Mouse (Mus musculus) G1E (cell line): Measurements from ENCODE around the gene Hacl1. TPM values are rescaled to one million over a fixed set of nuclear protein-coding genes. Genes with fewer than 3 reads are reported as not detected.

Experiments used
- ATAC-seq: 2 replicates; pipeline ENCODE4 v1.8.0; 2016; ENCODE audit warnings: mild to moderate bottlenecking; ENCODE audit not compliant: insufficient number of reproducible peaks, poor library complexity, low FRiP score, severe bottlenecking; ENCODE audit errors: extremely low read depth
- DNase-seq: peaks from one replicate; pipeline ENCODE4 v3.0.0; 2012; ENCODE audit warnings: low spot score
- H3K27me3 ChIP-seq: 2 replicates; pipeline ENCODE4 v1.6.1; 2012; ENCODE audit warnings: mild to moderate bottlenecking, low read length, inconsistent platforms; ENCODE audit not compliant: insufficient read depth
- H3K36me3 ChIP-seq: replicated peaks from 2 replicates; pipeline ENCODE3; 2012; ENCODE audit warnings: mild to moderate bottlenecking, inconsistent platforms
- H3K4me1 ChIP-seq: 2 replicates; pipeline ENCODE4 v1.6.1; 2012; ENCODE audit warnings: low read depth, low read length, inconsistent platforms, mixed read lengths; ENCODE audit not compliant: insufficient read depth
- H3K4me3 ChIP-seq: 2 replicates; pipeline ENCODE4 v1.5.1; 2012; ENCODE audit warnings: low read depth, mild to moderate bottlenecking, inconsistent platforms, low read length, moderate library complexity, mixed read lengths
- H3K9me3 ChIP-seq: replicated peaks from 2 replicates; pipeline ENCODE4 v1.6.1; 2012; ENCODE audit warnings: inconsistent platforms
- CTCF ChIP-seq: IDR thresholded peaks from 2 replicates; pipeline ENCODE4 v1.5.1; 2012; ENCODE audit warnings: low read depth, low read length, inconsistent platforms, mixed read lengths
- GATA1 ChIP-seq: IDR thresholded peaks from 2 replicates; pipeline ENCODE4 v1.6.1; 2012; ENCODE audit warnings: borderline replicate concordance, low read length, inconsistent platforms, mixed read lengths
- GATA2 ChIP-seq: IDR thresholded peaks from 2 replicates; pipeline ENCODE4 v1.6.1; 2012; ENCODE audit warnings: low read depth, low read length, inconsistent platforms, borderline replicate concordance
- POLR2AphosphoS5 ChIP-seq: IDR thresholded peaks from 2 replicates; pipeline ENCODE4 v1.6.1; 2012; ENCODE audit warnings: low read depth, low read length, inconsistent platforms; ENCODE audit not compliant: insufficient replicate concordance
- TAL1 ChIP-seq: conservative IDR thresholded peaks from 2 replicates; pipeline ENCODE4 v1.6.1; 2012; ENCODE audit warnings: low read depth, low read length, inconsistent platforms, mixed read lengths
- polyA plus RNA-seq: library from polyadenylated mRNA; stranded (reverse); fragments of >175 nt; gene quantifications from 2 replicates; pipeline ENCODE4 v1.2.3, GENCODE M21; 2012
- total RNA-seq, 2 experiments: library from RNA; stranded (forward) in 1 of 2; stranded (reverse) in 1 of 2; fragments of 200-1000 nt in 1 of 2; fragments of >200 nt in 1 of 2; fragmentation: Nextera tagmentation in 1 of 2; gene quantifications; 2 replicates each; pipeline ENCODE4 v1.2.3; 2014 to 2017

Hacl1 gene
- total and polyA plus RNA-seq, 3 experiments = 1.9 to 41.8 (median 34.3) TPM

- no peaks in the 10 kb centered on the region for H3K27me3 ChIP-seq
- TF ChIP-seq GATA1 = no peak
- TF ChIP-seq POLR2AphosphoS5 = no peak
- TF ChIP-seq TAL1 = no peak
- no peak for TF ChIP-seq GATA2
- no peak for TF ChIP-seq CTCF
- peaks cover 56% of the 10 kb centered on the region for H3K4me1 ChIP-seq
- no peak for ATAC-seq
- no peak for DNase-seq
- no peak overlapping the region; the same call in 1 of the 2 replicates for H3K4me3 ChIP-seq
- H3K36me3 ChIP-seq = peaks cover 55% of the 10 kb centered on the region
- no peaks in the 10 kb centered on the region; the same call in 1 of the 2 replicates for H3K9me3 ChIP-seq
Measured at GRCm38 (mm10) chr14:31663376-31664099, 22.5 kb upstream of the Hacl1 start.

GRCm38 (mm10) chr14:31662555-31663211, 21.6 kb upstream of the Hacl1 start:
- H3K36me3 ChIP-seq = peaks cover 57% of the 10 kb centered on the region
- no peak for DNase-seq
- no peak for ATAC-seq
- peaks cover 65% of the 10 kb centered on the region for H3K4me1 ChIP-seq
- no peaks in the 10 kb centered on the region; the same call in 1 of the 2 replicates for H3K9me3 ChIP-seq
- no peak for TF ChIP-seq TAL1
- no peak for TF ChIP-seq GATA1
- TF ChIP-seq POLR2AphosphoS5 = no peak
- no peak for TF ChIP-seq GATA2
- TF ChIP-seq CTCF = no peak
- H3K27me3 ChIP-seq = no peaks in the 10 kb centered on the region
- no peak overlapping the region; the same call in 1 of the 2 replicates for H3K4me3 ChIP-seq

GRCm38 (mm10) chr14:31661671-31662554, 20.8 kb upstream of the Hacl1 start:
- H3K36me3 ChIP-seq = peaks cover 51% of the 10 kb centered on the region
- peaks cover 70% of the 10 kb centered on the region for H3K4me1 ChIP-seq
- ATAC-seq = no peak
- H3K9me3 ChIP-seq = no peaks in the 10 kb centered on the region; the same call in 1 of the 2 replicates
- H3K4me3 ChIP-seq = no peak overlapping the region
- DNase-seq = no peak
- TF ChIP-seq CTCF (no peak), GATA2 (no peak), GATA1 (no peak), TAL1 (no peak), POLR2AphosphoS5 (no peak)
- no peaks in the 10 kb centered on the region for H3K27me3 ChIP-seq

- no peak for ATAC-seq
- DNase-seq = no peak
- Histone ChIP-seq H3K9me3 (no peaks in the 10 kb centered on the region), H3K4me1 (peaks cover 75% of the 10 kb centered on the region), H3K27me3 (no peaks in the 10 kb centered on the region), H3K36me3 (peaks cover 43% of the 10 kb centered on the region), H3K4me3 (no peak overlapping the region)
- TF ChIP-seq TAL1 (no peak), GATA1 (no peak), POLR2AphosphoS5 (no peak), GATA2 (no peak), CTCF (no peak)
Measured at GRCm38 (mm10) chr14:31660312-31661093, 19.4 kb upstream of the Hacl1 start.

GRCm38 (mm10) chr14:31659501-31660181, 18.6 kb upstream of the Hacl1 start:
- Histone ChIP-seq H3K27me3 (no peaks in the 10 kb centered on the region), H3K9me3 (no peaks in the 10 kb centered on the region), H3K4me1 (peaks cover 75% of the 10 kb centered on the region), H3K36me3 (peaks cover 44% of the 10 kb centered on the region), H3K4me3 (no peak overlapping the region)
- ATAC-seq (no peak), DNase-seq (no peak)
- TF ChIP-seq POLR2AphosphoS5 (no peak), GATA2 (no peak), GATA1 (no peak), TAL1 (no peak), CTCF (no peak)
